Mouse (Mus musculus): ENCODE data around the gene Fam78a. TPM values are rescaled to one million over a fixed set of nuclear protein-coding genes. Genes with fewer than 3 reads are reported as not detected.

The Fam78a gene
- polyA plus RNA-seq, 2 experiments: 8.9 to 9.8 TPM

- WGBS (ENCODE audit: insufficient replicate concordance): 89% methylated on average over 7 of the region's 7 CpGs
- TF ChIP-seq EP300 (IDR thresholded peaks at IDR 0.05; ENCODE audit: low read depth): no peak
- TF ChIP-seq CTCF (IDR thresholded peaks at IDR 0.05; ENCODE audit: low read depth): no peak
- H3K4me3 ChIP-seq (ENCODE audit: insufficient read depth in 1 of 2, low read depth in 2 of 2, low read length in 2 of 2): no peak overlapping the region
- peaks cover 5 to 10% of the 10 kb centered on the region in 2 experiments for H3K4me1 ChIP-seq (replicated peaks; ENCODE audit: control insufficient read depth in 2 of 2, insufficient read depth in 2 of 2, low read length in 1 of 2)
- no peak overlapping the region for H3K4me2 ChIP-seq (ENCODE audit: low read depth)
- H3K9ac ChIP-seq (replicated peaks): no peak overlapping the region
- peaks cover 27% of the 10 kb centered on the region for H3K36me3 ChIP-seq (replicated peaks; ENCODE audit: control insufficient read depth, insufficient read depth, low read depth)
- no peak for ATAC-seq (ENCODE audit: insufficient read depth)
- no peak for DNase-seq (ENCODE audit: low read depth in 3 of 3, low spot score in 3 of 3)
- no peaks in the 10 kb centered on the region for H3K9me3 ChIP-seq (ENCODE audit: control insufficient read depth, low read length)
- no peaks in the 10 kb centered on the region for H3K27me3 ChIP-seq (ENCODE audit: control insufficient read depth, insufficient read depth, low read length)
- no peak overlapping the region for H3K27ac ChIP-seq
Observed at GRCm38 (mm10) chr2:32052418-32052817, 32.2 kb downstream of the Fam78a start.

GRCm38 (mm10) chr2:32051791-32052190 lies 32.9 kb downstream of the Fam78a start:
- H3K4me2 ChIP-seq (ENCODE audit: low read depth): no peak overlapping the region
- H3K27me3 ChIP-seq (ENCODE audit: control insufficient read depth, insufficient read depth, low read length): no peaks in the 10 kb centered on the region
- ATAC-seq (ENCODE audit: insufficient read depth) (no peak), DNase-seq (ENCODE audit: low read depth in 3 of 3, low spot score in 3 of 3) (no peak)
- H3K4me1 ChIP-seq (replicated peaks; ENCODE audit: control insufficient read depth in 2 of 2, insufficient read depth in 2 of 2, low read length in 1 of 2): peaks cover 0 to 4% of the 10 kb centered on the region in 2 experiments; a peak in 2 of 4 replicates
- H3K27ac ChIP-seq: no peak overlapping the region
- TF ChIP-seq CTCF (IDR thresholded peaks at IDR 0.05; ENCODE audit: low read depth) (no peak), EP300 (IDR thresholded peaks at IDR 0.05; ENCODE audit: low read depth) (no peak)
- H3K36me3 ChIP-seq (replicated peaks; ENCODE audit: control insufficient read depth, insufficient read depth, low read depth): peaks cover 33% of the 10 kb centered on the region
- no peak overlapping the region for H3K9ac ChIP-seq (replicated peaks)
- no peaks in the 10 kb centered on the region for H3K9me3 ChIP-seq (ENCODE audit: control insufficient read depth, low read length)
- WGBS (ENCODE audit: insufficient replicate concordance): 83% methylated on average over 8 of the region's 8 CpGs
- no peak overlapping the region for H3K4me3 ChIP-seq (ENCODE audit: insufficient read depth in 1 of 2, low read depth in 2 of 2, low read length in 2 of 2)

GRCm38 (mm10) chr2:32047323-32047722 lies 37.3 kb downstream of the Fam78a start:
- Histone ChIP-seq H3K4me2 (ENCODE audit: low read depth) (no peak overlapping the region), H3K9ac (replicated peaks) (no peak overlapping the region), H3K4me3 (ENCODE audit: insufficient read depth in 1 of 2, low read depth in 2 of 2, low read length in 2 of 2) (no peak overlapping the region), H3K36me3 (replicated peaks; ENCODE audit: control insufficient read depth, insufficient read depth, low read depth) (peaks cover 35% of the 10 kb centered on the region), H3K9me3 (ENCODE audit: control insufficient read depth, low read length) (no peaks in the 10 kb centered on the region), H3K27me3 (ENCODE audit: control insufficient read depth, insufficient read depth, low read length) (no peaks in the 10 kb centered on the region), H3K27ac (no peak overlapping the region), H3K4me1 (replicated peaks; ENCODE audit: control insufficient read depth in 2 of 2, insufficient read depth in 2 of 2, low read length in 1 of 2) (no peaks in the 10 kb centered on the region)
- DNase-seq (ENCODE audit: low read depth in 3 of 3, low spot score in 3 of 3): no peak
- no peak for TF ChIP-seq EP300 (IDR thresholded peaks at IDR 0.05; ENCODE audit: low read depth)
- WGBS (ENCODE audit: insufficient replicate concordance): 88% methylated on average over 10 of the region's 10 CpGs
- no peak for ATAC-seq (ENCODE audit: insufficient read depth)

- no peaks in the 10 kb centered on the region for H3K27me3 ChIP-seq (ENCODE audit: control insufficient read depth, insufficient read depth, low read length)
- H3K9me3 ChIP-seq (ENCODE audit: control insufficient read depth, low read length): no peaks in the 10 kb centered on the region
- 86% methylated on average over 10 of the region's 10 CpGs for WGBS (ENCODE audit: insufficient replicate concordance)
- H3K4me2 ChIP-seq (ENCODE audit: low read depth): no peak overlapping the region
- DNase-seq (ENCODE audit: low read depth in 3 of 3, low spot score in 3 of 3): no peak
- H3K36me3 ChIP-seq (replicated peaks; ENCODE audit: control insufficient read depth, insufficient read depth, low read depth): peaks cover 29% of the 10 kb centered on the region
- no peak overlapping the region for H3K27ac ChIP-seq
- no peak overlapping the region for H3K4me3 ChIP-seq (ENCODE audit: insufficient read depth in 1 of 2, low read depth in 2 of 2, low read length in 2 of 2)
- TF ChIP-seq CTCF (IDR thresholded peaks at IDR 0.05; ENCODE audit: low read depth) (no peak), EP300 (IDR thresholded peaks at IDR 0.05; ENCODE audit: low read depth) (no peak)
- no peak for ATAC-seq (ENCODE audit: insufficient read depth)
- H3K4me1 ChIP-seq (replicated peaks; ENCODE audit: control insufficient read depth in 2 of 2, insufficient read depth in 2 of 2, low read length in 1 of 2): no peaks in the 10 kb centered on the region
- no peak overlapping the region for H3K9ac ChIP-seq (replicated peaks)
Observed at GRCm38 (mm10) chr2:32046009-32046408, 38.6 kb downstream of the Fam78a start.

GRCm38 (mm10) chr2:32045375-32045774 lies 39.3 kb downstream of the Fam78a start:
- ATAC-seq (ENCODE audit: insufficient read depth) (no peak), DNase-seq (ENCODE audit: low read depth in 3 of 3, low spot score in 3 of 3) (no peak)
- Histone ChIP-seq H3K4me3 (ENCODE audit: insufficient read depth in 1 of 2, low read depth in 2 of 2, low read length in 2 of 2) (no peak overlapping the region), H3K9ac (replicated peaks) (no peak overlapping the region), H3K4me2 (ENCODE audit: low read depth) (no peak overlapping the region), H3K27me3 (ENCODE audit: control insufficient read depth, insufficient read depth, low read length) (no peaks in the 10 kb centered on the region), H3K27ac (no peak overlapping the region), H3K4me1 (replicated peaks; ENCODE audit: control insufficient read depth in 2 of 2, insufficient read depth in 2 of 2, low read length in 1 of 2) (no peaks in the 10 kb centered on the region), H3K36me3 (replicated peaks; ENCODE audit: control insufficient read depth, insufficient read depth, low read depth) (peaks cover 29% of the 10 kb centered on the region), H3K9me3 (ENCODE audit: control insufficient read depth, low read length) (no peaks in the 10 kb centered on the region)
- no peak for TF ChIP-seq CTCF (IDR thresholded peaks at IDR 0.05; ENCODE audit: low read depth)
- TF ChIP-seq EP300 (IDR thresholded peaks at IDR 0.05; ENCODE audit: low read depth): no peak
- 76% methylated on average over 6 of the region's 6 CpGs for WGBS (ENCODE audit: insufficient replicate concordance)

Measured in liver, embryonic 14.5 days (tissue).